Mouse (Mus musculus): ENCODE data around the gene Klk11. TPM values are rescaled to one million over a fixed set of nuclear protein-coding genes. Genes with fewer than 3 reads are reported as not detected.

The Klk11 gene
- total and polyA plus RNA-seq, 2 experiments from 2014 or later: not detected

GRCm38 (mm10) chr7:43815211-43815610 lies 40.8 kb downstream of the Klk11 start:
- Histone ChIP-seq H3K9ac (replicated peaks; ENCODE audit: low read length) (no peak overlapping the region), H3K27me3 (ENCODE audit: insufficient read depth, low read length) (no peaks in the 10 kb centered on the region), H3K4me3 (ENCODE audit: low read length) (no peak overlapping the region), H3K36me3 (ENCODE audit: insufficient read depth, low read length) (no peaks in the 10 kb centered on the region), H3K27ac (no peak overlapping the region), H3K4me1 (ENCODE audit: insufficient read depth, low read length) (no peaks in the 10 kb centered on the region), H3K9me3 (ENCODE audit: low read length) (no peaks in the 10 kb centered on the region), H3K4me2 (ENCODE audit: low read depth, low read length) (no peak overlapping the region)
- DNase-seq (ENCODE audit: low spot score) (no peak), ATAC-seq (no peak)
- TF ChIP-seq CTCF (IDR thresholded peaks at IDR 0.05; ENCODE audit: low read depth): no peak
- 87% methylated on average over 7 of the region's 7 CpGs for WGBS

- DNase-seq (ENCODE audit: low spot score) (no peak), ATAC-seq (no peak)
- no peaks in the 10 kb centered on the region for H3K27me3 ChIP-seq (ENCODE audit: insufficient read depth, low read length)
- no peak overlapping the region for H3K4me3 ChIP-seq (ENCODE audit: low read length)
- H3K9ac ChIP-seq (replicated peaks; ENCODE audit: low read length): no peak overlapping the region
- no peaks in the 10 kb centered on the region for H3K4me1 ChIP-seq (ENCODE audit: insufficient read depth, low read length)
- H3K27ac ChIP-seq: no peak overlapping the region
- H3K36me3 ChIP-seq (ENCODE audit: insufficient read depth, low read length): no peaks in the 10 kb centered on the region
- no peaks in the 10 kb centered on the region for H3K9me3 ChIP-seq (ENCODE audit: low read length)
- TF ChIP-seq CTCF (IDR thresholded peaks at IDR 0.05; ENCODE audit: low read depth): no peak
- no peak overlapping the region for H3K4me2 ChIP-seq (ENCODE audit: low read depth, low read length)
Measured at GRCm38 (mm10) chr7:43816746-43817145, 42.3 kb downstream of the Klk11 start.

DNA sequence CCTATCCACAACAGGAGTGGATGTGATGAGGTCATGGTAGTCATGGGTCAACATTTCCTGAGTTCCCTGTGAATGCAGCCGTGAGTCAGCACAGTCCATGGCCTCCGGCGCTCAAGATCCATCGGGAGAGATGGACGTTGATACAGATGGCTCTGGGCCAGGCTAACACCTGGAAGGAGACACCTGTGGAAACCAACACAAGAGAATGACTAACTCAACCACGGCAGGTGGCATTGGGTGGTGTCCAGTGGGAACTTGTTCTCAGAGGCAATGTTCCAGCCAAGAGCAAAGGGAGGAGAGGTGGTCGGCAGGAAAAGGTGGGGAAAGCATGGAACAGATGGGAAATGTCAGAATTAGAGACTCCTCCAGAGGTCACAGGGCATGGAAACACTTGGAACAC lies 47.2 kb downstream of the Klk11 start:
- no peaks in the 10 kb centered on the region for H3K36me3 ChIP-seq (ENCODE audit: insufficient read depth, low read length)
- no peak overlapping the region for H3K27ac ChIP-seq
- no peak overlapping the region for H3K9ac ChIP-seq (replicated peaks; ENCODE audit: low read length)
- no peak overlapping the region for H3K4me3 ChIP-seq (ENCODE audit: low read length)
- DNase-seq (ENCODE audit: low spot score) (no peak), ATAC-seq (no peak)
- H3K4me2 ChIP-seq (ENCODE audit: low read depth, low read length): no peak overlapping the region
- TF ChIP-seq CTCF (IDR thresholded peaks at IDR 0.05; ENCODE audit: low read depth): no peak
- H3K27me3 ChIP-seq (ENCODE audit: insufficient read depth, low read length): no peaks in the 10 kb centered on the region
- 93% methylated on average over 7 of the region's 7 CpGs for WGBS
- no peaks in the 10 kb centered on the region for H3K4me1 ChIP-seq (ENCODE audit: insufficient read depth, low read length)
- H3K9me3 ChIP-seq (ENCODE audit: low read length): no peaks in the 10 kb centered on the region

DNA sequence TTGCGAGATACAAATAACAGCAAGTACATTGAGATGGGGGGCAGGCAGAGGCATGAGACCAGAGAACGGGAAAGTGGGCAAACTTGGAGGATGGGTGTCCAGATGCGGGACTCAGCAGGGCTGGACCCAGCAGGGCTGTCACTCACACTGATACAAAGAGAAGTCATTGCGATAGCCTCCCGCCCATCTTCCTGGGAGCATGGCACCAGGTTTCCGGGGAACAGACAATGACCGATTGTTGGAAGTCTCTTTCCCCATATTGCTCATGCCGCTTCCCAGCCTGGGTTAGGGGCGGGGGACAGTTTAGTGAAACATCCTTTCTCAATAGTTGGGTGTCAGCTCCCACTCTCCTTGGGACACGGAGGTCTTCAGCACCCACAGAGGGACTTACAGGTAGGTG lies 49.8 kb downstream of the Klk11 start, which contains the start of gene Klk6:
Klk6 (plus strand) TSS at position 301 of the 400 bp plus-strand sequence.
- Histone ChIP-seq H3K27ac (no peak within 1 kb of the TSS), H3K27me3 (ENCODE audit: insufficient read depth, low read length) (no peaks in the 10 kb centered on the region), H3K9me3 (ENCODE audit: low read length) (no peaks in the 10 kb centered on the region), H3K9ac (replicated peaks; ENCODE audit: low read length) (no peak within 1 kb of the TSS), H3K36me3 (ENCODE audit: insufficient read depth, low read length) (no peaks in the 10 kb centered on the region), H3K4me3 (ENCODE audit: low read length) (no peak within 1 kb of the TSS), H3K4me1 (ENCODE audit: insufficient read depth, low read length) (no peaks in the 10 kb centered on the region), H3K4me2 (ENCODE audit: low read depth, low read length) (no peak within 1 kb of the TSS)
- DNase-seq (ENCODE audit: low spot score): no peak
- no peak for TF ChIP-seq CTCF (IDR thresholded peaks at IDR 0.05; ENCODE audit: low read depth)
- WGBS: 61% methylated on average over 10 of the region's 10 CpGs
- ATAC-seq: no peak

GRCm38 (mm10) chr7:43826056-43826455 lies 51.7 kb downstream of the Klk11 start:
- 94% methylated on average over 5 of the region's 5 CpGs for WGBS
- no peak for TF ChIP-seq CTCF (IDR thresholded peaks at IDR 0.05; ENCODE audit: low read depth)

DNA sequence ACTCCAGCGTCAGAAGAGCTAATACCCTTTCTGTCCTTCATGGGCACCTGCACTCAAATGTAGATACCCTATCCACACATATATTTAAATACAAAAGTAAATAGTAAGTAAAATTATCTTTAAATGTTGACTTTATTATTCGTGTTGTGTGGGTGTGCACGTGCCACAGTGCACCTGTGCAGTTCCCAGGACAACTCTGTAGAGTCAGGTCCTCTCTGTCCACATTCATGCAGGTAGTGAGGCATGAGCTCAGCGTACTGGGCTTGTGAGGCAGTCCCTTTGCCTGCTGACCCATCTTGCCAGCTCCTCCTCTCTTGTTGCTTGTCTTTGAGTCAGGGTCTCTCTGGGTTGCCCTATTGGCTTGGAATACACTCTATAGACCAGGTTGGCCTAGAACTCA lies 53.3 kb downstream of the Klk11 start:
- Histone ChIP-seq H3K4me3 (ENCODE audit: low read length) (no peak overlapping the region), H3K27ac (no peak overlapping the region), H3K27me3 (ENCODE audit: insufficient read depth, low read length) (no peaks in the 10 kb centered on the region), H3K4me1 (ENCODE audit: insufficient read depth, low read length) (no peaks in the 10 kb centered on the region), H3K9ac (replicated peaks; ENCODE audit: low read length) (no peak overlapping the region), H3K36me3 (ENCODE audit: insufficient read depth, low read length) (no peaks in the 10 kb centered on the region), H3K4me2 (ENCODE audit: low read depth, low read length) (no peak overlapping the region), H3K9me3 (ENCODE audit: low read length) (no peaks in the 10 kb centered on the region)
- ATAC-seq: no peak
- TF ChIP-seq CTCF (IDR thresholded peaks at IDR 0.05; ENCODE audit: low read depth): no peak
- no peak for DNase-seq (ENCODE audit: low spot score)
- WGBS: 79% methylated on average over 4 of the region's 4 CpGs

More at GRCm38 (mm10) chr7:43826056-43826455, 51.7 kb downstream of the Klk11 start:
- no peak overlapping the region for H3K27ac ChIP-seq
- no peaks in the 10 kb centered on the region for H3K9me3 ChIP-seq (ENCODE audit: low read length)
- H3K4me2 ChIP-seq (ENCODE audit: low read depth, low read length): no peak overlapping the region
- H3K27me3 ChIP-seq (ENCODE audit: insufficient read depth, low read length): no peaks in the 10 kb centered on the region
- H3K36me3 ChIP-seq (ENCODE audit: insufficient read depth, low read length): no peaks in the 10 kb centered on the region
- ATAC-seq (no peak), DNase-seq (ENCODE audit: low spot score) (no peak)
- no peak overlapping the region for H3K4me3 ChIP-seq (ENCODE audit: low read length)
- H3K9ac ChIP-seq (replicated peaks; ENCODE audit: low read length): no peak overlapping the region
- no peaks in the 10 kb centered on the region for H3K4me1 ChIP-seq (ENCODE audit: insufficient read depth, low read length)

Other genes starting within 250 kb of the Klk11 start
- gene Cd33, start 230.2 kb upstream of the Klk11 start, total RNA-seq (2014; rRNA removed): 1.4 and 2.0 TPM in 2 replicates
- gene Cd33, start 230.2 kb upstream of the Klk11 start, polyA plus RNA-seq (2015; fragmentation: Nextera tagmentation; extraction: Ambion mirVana): 1.8 and 2.0 TPM in 2 replicates
- gene Zfp658, start 212.3 kb upstream of the Klk11 start, total RNA-seq (2014; rRNA removed): 8.0 and 8.3 TPM in 2 replicates
- gene Zfp658, start 212.3 kb upstream of the Klk11 start, polyA plus RNA-seq (2015; fragmentation: Nextera tagmentation; extraction: Ambion mirVana): 2.5 and 3.3 TPM in 2 replicates
- gene Zfp719, start 195.0 kb upstream of the Klk11 start, total RNA-seq (2014; rRNA removed): 10.8 and 11.6 TPM in 2 replicates
- 4.7 and 5.3 TPM in 2 replicates for gene Zfp719, start 195.0 kb upstream of the Klk11 start, polyA plus RNA-seq (2015; fragmentation: Nextera tagmentation; extraction: Ambion mirVana)
- 1.0 TPM in 1 of 2 replicates, not detected in the other for gene Zfp819, start 167.4 kb upstream of the Klk11 start, total RNA-seq (2014; rRNA removed)
- gene Zfp819, start 167.4 kb upstream of the Klk11 start, polyA plus RNA-seq (2015; fragmentation: Nextera tagmentation; extraction: Ambion mirVana): 0.40 and 0.62 TPM in 2 replicates
- gene Ceacam18, start 139.9 kb upstream of the Klk11 start, total RNA-seq (2014; rRNA removed): not detected in 2 replicates
- 0.08 TPM in 1 of 2 replicates, not detected in the other for gene Ceacam18, start 139.9 kb upstream of the Klk11 start, polyA plus RNA-seq (2015; fragmentation: Nextera tagmentation; extraction: Ambion mirVana)
- not detected in 2 replicates for gene Siglece, start 114.4 kb upstream of the Klk11 start, total RNA-seq (2014; rRNA removed)
- 0.40 and 0.48 TPM in 2 replicates for gene Siglece, start 114.4 kb upstream of the Klk11 start, polyA plus RNA-seq (2015; fragmentation: Nextera tagmentation; extraction: Ambion mirVana)
- gene Ctu1, start 102.6 kb upstream of the Klk11 start, total RNA-seq (2014; rRNA removed): 32.4 and 36.4 TPM in 2 replicates
- 14.5 and 14.7 TPM in 2 replicates for gene Ctu1, start 102.6 kb upstream of the Klk11 start, polyA plus RNA-seq (2015; fragmentation: Nextera tagmentation; extraction: Ambion mirVana)
- not detected in 2 replicates for gene Klk14, start 84.2 kb upstream of the Klk11 start, total RNA-seq (2014; rRNA removed)
- not detected in 2 replicates for gene Klk14, start 84.2 kb upstream of the Klk11 start, polyA plus RNA-seq (2015; fragmentation: Nextera tagmentation; extraction: Ambion mirVana)
- not detected in 2 replicates for gene Klk13, start 62.0 kb upstream of the Klk11 start, total RNA-seq (2014; rRNA removed)
- 0.10 and 0.32 TPM in 2 replicates for gene Klk13, start 62.0 kb upstream of the Klk11 start, polyA plus RNA-seq (2015; fragmentation: Nextera tagmentation; extraction: Ambion mirVana)
- not detected in 2 replicates for gene Klk12, start 5.7 kb upstream of the Klk11 start, total RNA-seq (2014; rRNA removed)
- not detected in 2 replicates for gene Klk12, start 5.7 kb upstream of the Klk11 start, polyA plus RNA-seq (2015; fragmentation: Nextera tagmentation; extraction: Ambion mirVana)
- 0.25 TPM in 1 of 2 replicates, not detected in the other for gene Klk10, start 6.4 kb downstream of the Klk11 start, total RNA-seq (2014; rRNA removed)
- gene Klk10, start 6.4 kb downstream of the Klk11 start, polyA plus RNA-seq (2015; fragmentation: Nextera tagmentation; extraction: Ambion mirVana): 0.14 and 0.30 TPM in 2 replicates
- not detected in 2 replicates for gene Klk9, start 17.3 kb downstream of the Klk11 start, total RNA-seq (2014; rRNA removed)
- gene Klk9, start 17.3 kb downstream of the Klk11 start, polyA plus RNA-seq (2015; fragmentation: Nextera tagmentation; extraction: Ambion mirVana): 0.20 TPM in 1 of 2 replicates, not detected in the other
- gene Klk8, start 23.0 kb downstream of the Klk11 start, total RNA-seq (2014; rRNA removed): 9.5 and 11.3 TPM in 2 replicates
- gene Klk8, start 23.0 kb downstream of the Klk11 start, polyA plus RNA-seq (2015; fragmentation: Nextera tagmentation; extraction: Ambion mirVana): 10.8 and 12.5 TPM in 2 replicates
- gene Klk7, start 36.7 kb downstream of the Klk11 start, total RNA-seq (2014; rRNA removed): not detected in 2 replicates
- 0.09 and 0.19 TPM in 2 replicates for gene Klk7, start 36.7 kb downstream of the Klk11 start, polyA plus RNA-seq (2015; fragmentation: Nextera tagmentation; extraction: Ambion mirVana)
- gene Klk6, start 49.9 kb downstream of the Klk11 start, total RNA-seq (2014; rRNA removed): not detected in 2 replicates
- not detected in 2 replicates for gene Klk6, start 49.9 kb downstream of the Klk11 start, polyA plus RNA-seq (2015; fragmentation: Nextera tagmentation; extraction: Ambion mirVana)
- not detected in 2 replicates for gene Klk5, start 67.4 kb downstream of the Klk11 start, total RNA-seq (2014; rRNA removed)
- gene Klk5, start 67.4 kb downstream of the Klk11 start, polyA plus RNA-seq (2015; fragmentation: Nextera tagmentation; extraction: Ambion mirVana): not detected in 2 replicates
- 1.7 TPM in 2 replicates for gene Klk4, start 106.6 kb downstream of the Klk11 start, total RNA-seq (2014; rRNA removed)
- 2.7 and 3.1 TPM in 2 replicates for gene Klk4, start 106.6 kb downstream of the Klk11 start, polyA plus RNA-seq (2015; fragmentation: Nextera tagmentation; extraction: Ambion mirVana)
- not detected in 2 replicates for gene Klk15, start 159.1 kb downstream of the Klk11 start, total RNA-seq (2014; rRNA removed)
- gene Klk15, start 159.1 kb downstream of the Klk11 start, polyA plus RNA-seq (2015; fragmentation: Nextera tagmentation; extraction: Ambion mirVana): not detected in 2 replicates
- gene Klk1b8, start 176.1 kb downstream of the Klk11 start, total RNA-seq (2014; rRNA removed): not detected in 2 replicates
- gene Klk1b8, start 176.1 kb downstream of the Klk11 start, polyA plus RNA-seq (2015; fragmentation: Nextera tagmentation; extraction: Ambion mirVana): 0.18 TPM in 1 of 2 replicates, not detected in the other
- not detected in 2 replicates for gene Klk1b1, start 192.1 kb downstream of the Klk11 start, total RNA-seq (2014; rRNA removed)
- not detected in 2 replicates for gene Klk1b1, start 192.1 kb downstream of the Klk11 start, polyA plus RNA-seq (2015; fragmentation: Nextera tagmentation; extraction: Ambion mirVana)
- not detected in 2 replicates for gene Klk1b9, start 201.5 kb downstream of the Klk11 start, total RNA-seq (2014; rRNA removed)
- gene Klk1b9, start 201.5 kb downstream of the Klk11 start, polyA plus RNA-seq (2015; fragmentation: Nextera tagmentation; extraction: Ambion mirVana): not detected in 2 replicates
- not detected in 2 replicates for gene Klk1b11, start 221.3 kb downstream of the Klk11 start, total RNA-seq (2014; rRNA removed)
- gene Klk1b11, start 221.3 kb downstream of the Klk11 start, polyA plus RNA-seq (2015; fragmentation: Nextera tagmentation; extraction: Ambion mirVana): not detected in 2 replicates
- gene Klk1b26, start 237.6 kb downstream of the Klk11 start, total RNA-seq (2014; rRNA removed): 0.54 TPM in 1 of 2 replicates, not detected in the other
- not detected in 2 replicates for gene Klk1b26, start 237.6 kb downstream of the Klk11 start, polyA plus RNA-seq (2015; fragmentation: Nextera tagmentation; extraction: Ambion mirVana)

Measured in hindbrain, postnatal 0 days (tissue).